Mouse (Mus musculus) cerebellum, adult 2 months (tissue): ENCODE measurements around the gene Skint5.

Source experiments
- CTCF ChIP-seq: fragments of 200-500 bp; IDR thresholded peaks from 2 replicates; pipeline ENCODE4 v1.5.1; 2011; ENCODE audit warnings: low read depth, mild to moderate bottlenecking, control low read depth, low read length, moderate library complexity, borderline replicate concordance; ENCODE audit not compliant: insufficient read depth
- POLR2A ChIP-seq: fragments of 200-500 bp; IDR thresholded peaks from 2 replicates; pipeline ENCODE4 v1.6.1; 2011; ENCODE audit warnings: low read length, control low read depth, borderline replicate concordance; ENCODE audit not compliant: insufficient read depth

DNA sequence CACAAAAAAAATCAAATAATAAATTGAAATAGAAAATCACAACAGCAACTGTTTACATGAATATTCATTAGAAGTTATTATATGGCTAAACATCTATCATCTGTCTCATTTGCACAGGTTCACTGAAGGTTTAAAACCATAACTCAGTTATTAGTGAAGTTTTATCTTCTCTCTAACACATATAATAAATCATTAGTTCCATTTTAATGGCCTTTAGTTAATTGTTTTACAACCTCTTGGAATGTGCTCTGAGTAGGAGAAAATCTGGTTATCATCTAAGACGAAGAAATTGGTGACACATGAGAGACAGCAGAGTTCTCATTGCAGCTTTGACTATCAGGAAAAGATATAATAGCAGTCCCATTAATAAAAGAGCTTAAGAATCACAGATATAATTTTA, 235.1 kb downstream of the Skint5 start:
- TF ChIP-seq POLR2A: no peak
- no peak for TF ChIP-seq CTCF
